Mouse (Mus musculus): ENCODE results near the gene Ddx52. TPM values are rescaled to one million over a fixed set of nuclear protein-coding genes. Genes with fewer than 3 reads are reported as not detected.

The Ddx52 gene
- polyA plus RNA-seq, 1 experiment from 2014 or later: 21.5 TPM

DNA sequence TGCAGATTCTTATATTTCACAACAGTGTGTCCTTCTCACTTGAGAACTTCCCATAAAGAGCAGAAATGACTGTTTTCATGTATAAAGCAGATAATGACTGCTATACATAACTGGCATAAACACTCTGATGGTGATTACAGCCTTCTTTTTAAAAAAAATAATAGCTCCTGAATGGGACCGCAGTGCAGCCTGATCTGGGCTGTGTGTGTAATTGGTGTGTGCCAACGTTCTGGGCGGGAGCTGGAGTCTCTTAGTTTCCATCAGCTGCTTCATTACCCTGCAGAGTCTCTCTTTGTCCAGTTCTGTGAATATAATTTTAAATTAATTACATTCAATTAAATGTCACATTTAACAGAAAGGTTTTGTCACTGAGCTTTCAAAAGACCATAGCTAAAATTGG, 57.1 kb downstream of the Ddx52 start:
- Histone ChIP-seq H3K36me3 (peaks cover 85% of the 10 kb centered on the region), H3K27me3 (no peaks in the 10 kb centered on the region), H3K9ac (no peak overlapping the region), H3K9me3 (replicated peaks) (no peaks in the 10 kb centered on the region), H3K4me2 (no peak overlapping the region), H3K4me3 (replicated peaks) (no peak overlapping the region), H3K4me1 (replicated peaks) (no peaks in the 10 kb centered on the region; the same call in 1 of the 2 replicates), H3K27ac (no peak overlapping the region)
- 90% methylated on average over 3 of the region's 3 CpGs for WGBS (ENCODE audit: insufficient replicate concordance)
- ATAC-seq (ENCODE audit: low read depth) (no peak), DNase-seq (no peak)

DNA sequence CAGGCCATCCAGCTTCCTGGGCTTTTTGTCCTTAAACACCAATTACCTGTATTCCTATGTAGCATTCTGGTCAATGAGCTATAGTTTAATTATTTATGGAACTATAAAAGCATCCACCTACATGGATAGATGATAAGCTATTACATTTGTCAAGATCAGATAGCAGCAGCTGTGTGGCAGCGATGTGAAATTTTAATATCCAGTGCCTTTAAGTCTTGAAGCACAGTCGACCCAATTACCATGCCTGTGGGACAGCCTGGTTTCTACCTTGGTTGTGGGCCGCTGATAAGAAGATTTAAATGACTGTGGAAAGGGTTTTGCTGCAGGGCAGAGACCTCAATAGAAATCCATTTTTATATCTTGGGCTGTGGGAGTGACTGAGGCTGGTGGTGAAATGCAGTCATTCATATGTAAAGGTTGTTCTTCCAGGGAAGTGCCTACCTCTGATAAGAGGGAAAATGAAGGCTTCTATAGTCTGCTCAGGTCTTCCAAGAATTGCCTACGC, 57.6 kb downstream of the Ddx52 start:
- 79% methylated on average over 4 of the region's 4 CpGs for WGBS (ENCODE audit: insufficient replicate concordance)
- no peak for DNase-seq
- no peak for ATAC-seq (ENCODE audit: low read depth)
- no peaks in the 10 kb centered on the region for H3K27me3 ChIP-seq
- no peak overlapping the region for H3K4me2 ChIP-seq
- no peak overlapping the region for H3K27ac ChIP-seq
- no peak overlapping the region for H3K4me3 ChIP-seq (replicated peaks)
- no peaks in the 10 kb centered on the region; the same call in 1 of the 2 replicates for H3K4me1 ChIP-seq (replicated peaks)
- no peaks in the 10 kb centered on the region for H3K9me3 ChIP-seq (replicated peaks)
- H3K9ac ChIP-seq: no peak overlapping the region
- H3K36me3 ChIP-seq: peaks cover 85% of the 10 kb centered on the region

DNA sequence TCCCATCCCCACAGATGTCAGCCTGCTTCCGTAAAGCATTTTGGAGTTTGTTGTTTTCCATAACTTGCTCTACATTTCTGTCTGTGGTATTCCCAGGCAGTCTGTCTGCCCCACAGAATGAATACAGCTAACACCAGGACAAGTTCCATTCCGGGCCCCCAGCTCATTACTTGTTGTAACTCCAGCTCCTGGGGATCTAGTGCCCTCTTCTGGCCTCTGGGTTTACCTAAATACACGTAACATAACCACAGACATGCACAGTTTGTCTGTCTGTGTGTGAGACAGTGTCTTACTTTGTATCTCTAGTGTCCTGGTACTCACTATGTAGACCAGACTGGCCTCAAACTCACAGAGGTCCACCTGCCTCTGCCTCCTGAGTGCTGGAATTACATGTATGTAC, 59.4 kb downstream of the Ddx52 start:
- no peaks in the 10 kb centered on the region for H3K27me3 ChIP-seq
- no peak overlapping the region for H3K27ac ChIP-seq
- ATAC-seq (ENCODE audit: low read depth) (no peak), DNase-seq (peak; percentile 1)
- no peak overlapping the region for H3K4me3 ChIP-seq (replicated peaks)
- no peaks in the 10 kb centered on the region; the same call in 1 of the 2 replicates for H3K4me1 ChIP-seq (replicated peaks)
- WGBS (ENCODE audit: insufficient replicate concordance): 77% methylated on average over 3 of the region's 3 CpGs
- no peak overlapping the region for H3K9ac ChIP-seq
- H3K4me2 ChIP-seq: no peak overlapping the region
- no peaks in the 10 kb centered on the region for H3K9me3 ChIP-seq (replicated peaks)
- H3K36me3 ChIP-seq: peaks cover 76% of the 10 kb centered on the region

DNA sequence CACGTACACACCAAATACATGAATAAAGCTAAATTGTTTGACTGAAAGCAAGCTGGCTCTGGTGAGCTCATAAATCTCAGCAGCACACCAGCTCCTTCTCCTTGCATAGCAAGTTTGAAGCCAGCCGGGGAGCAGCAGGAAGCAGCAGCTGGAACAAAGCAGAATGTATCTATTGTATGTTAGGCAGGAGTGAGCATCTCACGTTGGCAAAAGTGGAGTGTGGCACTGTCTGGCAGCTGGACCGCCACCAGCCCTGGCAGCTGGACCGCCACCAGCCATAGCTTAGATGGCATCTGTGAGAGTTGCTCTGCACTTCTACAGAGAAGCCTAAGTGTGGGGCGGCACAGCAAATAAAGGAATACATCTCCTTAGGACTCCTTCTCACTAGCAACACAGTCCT, 62.1 kb downstream of the Ddx52 start:
- no peak overlapping the region for H3K9ac ChIP-seq
- DNase-seq: no peak
- ATAC-seq (ENCODE audit: low read depth): no peak
- no peak overlapping the region for H3K4me2 ChIP-seq
- no peaks in the 10 kb centered on the region for H3K4me1 ChIP-seq (replicated peaks)
- 88% methylated on average over 6 of the region's 6 CpGs for WGBS (ENCODE audit: insufficient replicate concordance)
- H3K4me3 ChIP-seq (replicated peaks): no peak overlapping the region
- H3K36me3 ChIP-seq: peaks cover 60% of the 10 kb centered on the region
- H3K9me3 ChIP-seq (replicated peaks): no peaks in the 10 kb centered on the region
- H3K27me3 ChIP-seq: no peaks in the 10 kb centered on the region
- no peak overlapping the region for H3K27ac ChIP-seq

DNA sequence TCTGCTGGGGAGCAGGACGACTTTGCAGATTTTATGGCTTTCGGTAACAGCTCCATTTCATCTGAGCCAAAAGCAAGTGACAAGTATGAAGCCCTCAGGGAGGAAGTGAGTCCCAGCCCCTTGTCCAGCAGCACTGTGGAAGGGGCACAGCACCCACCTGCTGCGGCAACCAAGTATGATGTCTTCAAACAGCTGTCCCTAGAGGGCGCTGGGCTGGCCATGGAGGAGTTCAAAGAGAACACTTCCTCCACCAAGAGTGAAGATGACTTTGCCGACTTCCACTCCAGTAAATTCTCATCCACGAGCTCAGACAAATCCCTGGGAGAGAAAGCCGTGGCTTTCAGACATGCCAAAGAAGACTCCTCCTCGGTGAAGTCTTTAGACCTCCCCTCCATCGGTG, 67.1 kb downstream of the Ddx52 start:
- Histone ChIP-seq H3K27me3 (no peaks in the 10 kb centered on the region), H3K4me1 (replicated peaks) (no peaks in the 10 kb centered on the region), H3K4me3 (replicated peaks) (no peak overlapping the region), H3K9me3 (replicated peaks) (no peaks in the 10 kb centered on the region), H3K36me3 (peaks cover 55% of the 10 kb centered on the region), H3K27ac (no peak overlapping the region), H3K4me2 (no peak overlapping the region), H3K9ac (no peak overlapping the region)
- ATAC-seq (ENCODE audit: low read depth) (no peak), DNase-seq (no peak)
- WGBS (ENCODE audit: insufficient replicate concordance): 83% methylated on average over 9 of the region's 9 CpGs

DNA sequence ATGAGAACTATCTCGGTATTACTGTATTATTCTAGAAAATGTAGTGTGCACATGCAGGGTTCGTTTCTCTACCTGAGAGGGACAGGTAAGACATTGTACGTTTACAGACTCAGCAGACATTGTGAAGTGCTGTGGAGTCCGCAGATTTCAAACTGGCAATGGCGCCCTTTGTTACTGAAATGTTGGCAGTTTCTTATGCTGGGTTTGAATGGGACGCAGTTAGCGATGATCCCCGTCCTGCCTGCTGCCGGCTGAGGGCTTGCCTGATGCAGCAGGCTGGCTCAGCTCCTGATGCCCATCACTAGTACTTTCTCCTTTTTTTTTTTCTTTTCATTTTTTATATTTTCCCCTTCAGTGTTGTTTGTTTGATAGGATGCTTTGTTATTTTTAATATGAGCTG, 68.5 kb downstream of the Ddx52 start:
- 88% methylated on average over 9 of the region's 9 CpGs for WGBS (ENCODE audit: insufficient replicate concordance)
- Histone ChIP-seq H3K36me3 (peaks cover 42% of the 10 kb centered on the region), H3K27me3 (no peaks in the 10 kb centered on the region)

DNA sequence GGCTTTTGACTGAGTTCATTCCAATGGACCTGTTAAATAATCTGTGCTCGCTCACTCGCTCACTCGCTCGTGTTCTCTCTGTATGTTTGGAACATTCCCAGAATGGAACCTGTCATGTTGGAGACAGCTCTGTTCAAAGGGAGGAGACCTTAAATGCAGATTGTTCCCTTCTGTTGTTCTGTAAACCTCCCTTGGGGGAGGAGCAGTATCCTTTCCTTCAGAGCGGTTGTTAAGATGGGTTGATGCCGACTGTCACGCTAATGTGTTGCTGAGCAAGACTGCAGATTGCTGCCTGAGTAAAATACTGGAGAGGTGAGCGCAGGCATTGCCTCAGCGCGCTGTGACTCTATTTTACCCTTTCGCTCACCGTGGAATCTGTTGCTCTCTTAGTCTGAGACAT, 69.2 kb downstream of the Ddx52 start:
- H3K4me2 ChIP-seq: no peak overlapping the region
- ATAC-seq (ENCODE audit: low read depth) (no peak), DNase-seq (no peak)
- peaks cover 42% of the 10 kb centered on the region for H3K36me3 ChIP-seq
- H3K4me1 ChIP-seq (replicated peaks): no peaks in the 10 kb centered on the region
- H3K27ac ChIP-seq: no peak overlapping the region
- WGBS (ENCODE audit: insufficient replicate concordance): 75% methylated on average over 12 of the region's 12 CpGs
- no peaks in the 10 kb centered on the region for H3K9me3 ChIP-seq (replicated peaks)
- H3K4me3 ChIP-seq (replicated peaks): no peak overlapping the region
- H3K9ac ChIP-seq: no peak overlapping the region
- no peaks in the 10 kb centered on the region for H3K27me3 ChIP-seq

More for the DNA sequence above, 68.5 kb downstream of the Ddx52 start:
- DNase-seq (no peak), ATAC-seq (ENCODE audit: low read depth) (no peak)
- H3K4me2 ChIP-seq: no peak overlapping the region
- H3K9ac ChIP-seq: no peak overlapping the region
- H3K4me3 ChIP-seq (replicated peaks): no peak overlapping the region
- no peaks in the 10 kb centered on the region for H3K4me1 ChIP-seq (replicated peaks)
- no peak overlapping the region for H3K27ac ChIP-seq
- H3K9me3 ChIP-seq (replicated peaks): no peaks in the 10 kb centered on the region

DNA sequence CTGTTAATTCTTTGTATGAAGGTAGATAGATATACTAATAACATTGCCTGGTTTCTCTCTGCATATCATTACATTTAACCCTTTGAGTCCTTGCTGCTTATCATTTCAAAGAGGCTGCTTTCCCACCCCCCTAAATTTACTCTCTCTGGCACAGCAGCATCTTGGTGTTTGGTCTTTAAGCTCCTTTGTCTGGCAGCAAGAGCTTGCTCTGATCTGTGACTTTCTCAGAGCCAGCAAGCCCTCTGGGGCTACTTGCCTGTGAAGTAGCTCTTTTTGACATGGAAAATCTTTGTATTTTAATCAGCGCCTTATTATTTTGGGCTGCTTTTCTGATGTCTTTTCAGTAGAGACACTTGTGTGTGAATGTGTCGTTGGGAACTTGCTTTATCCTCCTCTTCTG, 69.7 kb downstream of the Ddx52 start:
- no peak for ATAC-seq (ENCODE audit: low read depth)
- H3K36me3 ChIP-seq: peaks cover 42% of the 10 kb centered on the region
- no peaks in the 10 kb centered on the region for H3K9me3 ChIP-seq (replicated peaks)
- WGBS (ENCODE audit: insufficient replicate concordance): 78% methylated on average over 2 of the region's 2 CpGs
- H3K27ac ChIP-seq: no peak overlapping the region
- H3K4me2 ChIP-seq: no peak overlapping the region
- DNase-seq: no peak
- H3K4me1 ChIP-seq (replicated peaks): peaks cover 2% of the 10 kb centered on the region; the same call in 1 of the 2 replicates
- H3K4me3 ChIP-seq (replicated peaks): no peak overlapping the region
- no peak overlapping the region for H3K9ac ChIP-seq
- no peaks in the 10 kb centered on the region for H3K27me3 ChIP-seq

Other genes starting within 250 kb of the Ddx52 start
- gene Wfdc17, start 238.1 kb upstream of the Ddx52 start, polyA plus RNA-seq (2015; fragmentation: Nextera tagmentation; extraction: Ambion mirVana): 5.8 and 8.0 TPM in 2 replicates
- not detected in 2 replicates for gene Wfdc18, start 233.0 kb upstream of the Ddx52 start, polyA plus RNA-seq (2015; fragmentation: Nextera tagmentation; extraction: Ambion mirVana)
- gene Wfdc21, start 195.1 kb upstream of the Ddx52 start, polyA plus RNA-seq (2015; fragmentation: Nextera tagmentation; extraction: Ambion mirVana): 4.0 and 6.1 TPM in 2 replicates
- 7.8 and 8.2 TPM in 2 replicates for gene Heatr6, start 188.4 kb upstream of the Ddx52 start, polyA plus RNA-seq (2015; fragmentation: Nextera tagmentation; extraction: Ambion mirVana)
- gene Hnf1b, start 92.0 kb upstream of the Ddx52 start, polyA plus RNA-seq (2015; fragmentation: Nextera tagmentation; extraction: Ambion mirVana): 1.0 and 2.0 TPM in 2 replicates
- gene Synrg, start 22.4 kb downstream of the Ddx52 start, polyA plus RNA-seq (2015; fragmentation: Nextera tagmentation; extraction: Ambion mirVana): 5.8 and 6.4 TPM in 2 replicates
- 0.68 and 1.3 TPM in 2 replicates for gene Dusp14, start 127.2 kb downstream of the Ddx52 start, polyA plus RNA-seq (2015; fragmentation: Nextera tagmentation; extraction: Ambion mirVana)
- 12.8 and 14.5 TPM in 2 replicates for gene Tada2a, start 187.5 kb downstream of the Ddx52 start, polyA plus RNA-seq (2015; fragmentation: Nextera tagmentation; extraction: Ambion mirVana)
- 4.8 and 6.8 TPM in 2 replicates for gene Acaca, start 187.6 kb downstream of the Ddx52 start, polyA plus RNA-seq (2015; fragmentation: Nextera tagmentation; extraction: Ambion mirVana)
- gene Gm11437, start 225.4 kb downstream of the Ddx52 start, polyA plus RNA-seq (2015; fragmentation: Nextera tagmentation; extraction: Ambion mirVana): not detected in 2 replicates

Data from liver, embryonic 13.5 days (tissue).